Mouse (Mus musculus): ENCODE results near the gene Klhl10.

- TF ChIP-seq CTCF (IDR thresholded peaks at IDR 0.05; ENCODE audit: extremely low read depth, insufficient read depth, low read length) (no peak), POLR2A (IDR thresholded peaks at IDR 0.05; ENCODE audit: extremely low read depth, insufficient read depth, low read length) (no peak)
These were observed 37.4 kb downstream of the Klhl10 start for GRCm38 (mm10) chr11:100479152-100479551.

Measured in cortical plate, adult 2 months (tissue).